Mouse (Mus musculus): Measurements from ENCODE around the gene Gltpd2. TPM values are rescaled to one million over a fixed set of nuclear protein-coding genes. Genes with fewer than 3 reads are reported as not detected.
A peak's percentile ranks its signal among the peaks of the same experiment; 100 is the strongest.

The Gltpd2 gene
- polyA plus RNA-seq, 1 experiment from 2014 or later: not detected

GRCm38 (mm10) chr11:70509753-70510564, 9.0 kb upstream of the Gltpd2 start:
- Histone ChIP-seq H3K4me3 (ENCODE audit: low read depth, low read length) (no peak overlapping the region), H3K36me3 (replicated peaks; ENCODE audit: control insufficient read depth, insufficient read depth, low read depth, low read length) (no peaks in the 10 kb centered on the region), H3K27ac (replicated peaks; ENCODE audit: low read depth, low read length) (no peak overlapping the region), H3K4me2 (ENCODE audit: low read depth, low read length) (peak overlapping the region; percentile 16; the same call in 1 of the 2 replicates), H3K9me3 (replicated peaks; ENCODE audit: control insufficient read depth, low read length) (no peaks in the 10 kb centered on the region), H3K27me3 (ENCODE audit: control insufficient read depth, insufficient read depth, low read length) (no peaks in the 10 kb centered on the region), H3K9ac (replicated peaks; ENCODE audit: low read length) (no peak overlapping the region), H3K4me1 (ENCODE audit: control insufficient read depth, insufficient read depth, low read length) (0 out of 2 replicates have a peak, but pooled peaks cover 2% of the 10 kb centered on the region)
- ATAC-seq (replicated peaks; ENCODE audit: insufficient number of reproducible peaks, low FRiP score, low TSS enrichment, low read depth) (0 out of 2 replicates have a peak, but pooled peaks have one; percentile 44), DNase-seq (ENCODE audit: low spot score) (peak; percentile 72)
- WGBS: 10% methylated on average over 19 of the region's 19 CpGs

- DNase-seq (ENCODE audit: low spot score): no peak
- 69% methylated on average over 2 of the region's 2 CpGs for whole genome bisulfite sequencing
Observed at GRCm38 (mm10) chr11:70511242-70511641, 7.8 kb upstream of the Gltpd2 start.

GRCm38 (mm10) chr11:70511825-70512224, 7.2 kb upstream of the Gltpd2 start:
- H3K4me3 ChIP-seq (ENCODE audit: low read depth, low read length): no peak overlapping the region
- ATAC-seq (replicated peaks; ENCODE audit: insufficient number of reproducible peaks, low FRiP score, low TSS enrichment, low read depth): no peak
- DNase-seq (ENCODE audit: low spot score): no peak
- 0 out of 2 replicates have a peak, but pooled peaks cover 2% of the 10 kb centered on the region for H3K4me1 ChIP-seq (ENCODE audit: control insufficient read depth, insufficient read depth, low read length)
- no peak overlapping the region for H3K27ac ChIP-seq (replicated peaks; ENCODE audit: low read depth, low read length)
- H3K27me3 ChIP-seq (ENCODE audit: control insufficient read depth, insufficient read depth, low read length): no peaks in the 10 kb centered on the region
- H3K9me3 ChIP-seq (replicated peaks; ENCODE audit: control insufficient read depth, low read length): no peaks in the 10 kb centered on the region
- WGBS: 89% methylated on average over 7 of the region's 7 CpGs
- H3K4me2 ChIP-seq (ENCODE audit: low read depth, low read length): no peak overlapping the region
- no peak overlapping the region for H3K9ac ChIP-seq (replicated peaks; ENCODE audit: low read length)
- H3K36me3 ChIP-seq (replicated peaks; ENCODE audit: control insufficient read depth, insufficient read depth, low read depth, low read length): no peaks in the 10 kb centered on the region

More at GRCm38 (mm10) chr11:70511242-70511641, 7.8 kb upstream of the Gltpd2 start:
- no peak overlapping the region for H3K27ac ChIP-seq (replicated peaks; ENCODE audit: low read depth, low read length)
- no peaks in the 10 kb centered on the region for H3K27me3 ChIP-seq (ENCODE audit: control insufficient read depth, insufficient read depth, low read length)
- 0 out of 2 replicates have a peak, but pooled peaks cover 2% of the 10 kb centered on the region for H3K4me1 ChIP-seq (ENCODE audit: control insufficient read depth, insufficient read depth, low read length)
- no peak for ATAC-seq (replicated peaks; ENCODE audit: insufficient number of reproducible peaks, low FRiP score, low TSS enrichment, low read depth)
- no peaks in the 10 kb centered on the region for H3K36me3 ChIP-seq (replicated peaks; ENCODE audit: control insufficient read depth, insufficient read depth, low read depth, low read length)
- H3K9ac ChIP-seq (replicated peaks; ENCODE audit: low read length): no peak overlapping the region
- H3K9me3 ChIP-seq (replicated peaks; ENCODE audit: control insufficient read depth, low read length): no peaks in the 10 kb centered on the region
- no peak overlapping the region for H3K4me3 ChIP-seq (ENCODE audit: low read depth, low read length)
- no peak overlapping the region for H3K4me2 ChIP-seq (ENCODE audit: low read depth, low read length)

GRCm38 (mm10) chr11:70512709-70513342, 6.2 kb upstream of the Gltpd2 start:
- Histone ChIP-seq H3K9ac (replicated peaks; ENCODE audit: low read length) (no peak overlapping the region), H3K4me1 (ENCODE audit: control insufficient read depth, insufficient read depth, low read length) (0 out of 2 replicates have a peak, but pooled peaks cover 2% of the 10 kb centered on the region), H3K27ac (replicated peaks; ENCODE audit: low read depth, low read length) (no peak overlapping the region), H3K4me3 (ENCODE audit: low read depth, low read length) (no peak overlapping the region), H3K4me2 (ENCODE audit: low read depth, low read length) (no peak overlapping the region), H3K27me3 (ENCODE audit: control insufficient read depth, insufficient read depth, low read length) (no peaks in the 10 kb centered on the region), H3K9me3 (replicated peaks; ENCODE audit: control insufficient read depth, low read length) (no peaks in the 10 kb centered on the region), H3K36me3 (replicated peaks; ENCODE audit: control insufficient read depth, insufficient read depth, low read depth, low read length) (no peaks in the 10 kb centered on the region)
- DNase-seq (ENCODE audit: low spot score) (no peak), ATAC-seq (replicated peaks; ENCODE audit: insufficient number of reproducible peaks, low FRiP score, low TSS enrichment, low read depth) (no peak)
- 76% methylated on average over 7 of the region's 7 CpGs for WGBS

- no peaks in the 10 kb centered on the region for H3K36me3 ChIP-seq (replicated peaks; ENCODE audit: control insufficient read depth, insufficient read depth, low read depth, low read length)
- H3K9ac ChIP-seq (replicated peaks; ENCODE audit: low read length): no peak overlapping the region
- 0 out of 2 replicates have a peak, but pooled peaks cover 2% of the 10 kb centered on the region for H3K4me1 ChIP-seq (ENCODE audit: control insufficient read depth, insufficient read depth, low read length)
- DNase-seq (ENCODE audit: low spot score) (no peak), ATAC-seq (replicated peaks; ENCODE audit: insufficient number of reproducible peaks, low FRiP score, low TSS enrichment, low read depth) (no peak)
- no peak overlapping the region for H3K4me2 ChIP-seq (ENCODE audit: low read depth, low read length)
- 57% methylated on average over 11 of the region's 11 CpGs for WGBS
- no peak overlapping the region for H3K27ac ChIP-seq (replicated peaks; ENCODE audit: low read depth, low read length)
- H3K27me3 ChIP-seq (ENCODE audit: control insufficient read depth, insufficient read depth, low read length): no peaks in the 10 kb centered on the region
- no peaks in the 10 kb centered on the region for H3K9me3 ChIP-seq (replicated peaks; ENCODE audit: control insufficient read depth, low read length)
- no peak overlapping the region for H3K4me3 ChIP-seq (ENCODE audit: low read depth, low read length)
Observed at GRCm38 (mm10) chr11:70513520-70513919, 5.5 kb upstream of the Gltpd2 start.

GRCm38 (mm10) chr11:70514288-70514687, 4.7 kb upstream of the Gltpd2 start, which contains the start of gene Vmo1:
Gene Vmo1 (minus strand): TSS chr11:70514616.
- Histone ChIP-seq H3K27me3 (ENCODE audit: control insufficient read depth, insufficient read depth, low read length) (no peaks in the 10 kb centered on the region), H3K27ac (replicated peaks; ENCODE audit: low read depth, low read length) (no peak within 1 kb of the TSS), H3K4me2 (ENCODE audit: low read depth, low read length) (no peak within 1 kb of the TSS), H3K4me1 (ENCODE audit: control insufficient read depth, insufficient read depth, low read length) (0 out of 2 replicates have a peak, but pooled peaks cover 2% of the 10 kb centered on the region), H3K4me3 (ENCODE audit: low read depth, low read length) (no peak within 1 kb of the TSS), H3K36me3 (replicated peaks; ENCODE audit: control insufficient read depth, insufficient read depth, low read depth, low read length) (no peaks in the 10 kb centered on the region), H3K9me3 (replicated peaks; ENCODE audit: control insufficient read depth, low read length) (no peaks in the 10 kb centered on the region), H3K9ac (replicated peaks; ENCODE audit: low read length) (no peak within 1 kb of the TSS)
- WGBS: 86% methylated on average over 7 of the region's 7 CpGs
- ATAC-seq (replicated peaks; ENCODE audit: insufficient number of reproducible peaks, low FRiP score, low TSS enrichment, low read depth) (no peak), DNase-seq (ENCODE audit: low spot score) (no peak)

GRCm38 (mm10) chr11:70516352-70516751, 2.6 kb upstream of the Gltpd2 start:
- Histone ChIP-seq H3K9me3 (replicated peaks; ENCODE audit: control insufficient read depth, low read length) (no peaks in the 10 kb centered on the region), H3K4me2 (ENCODE audit: low read depth, low read length) (no peak overlapping the region), H3K4me1 (ENCODE audit: control insufficient read depth, insufficient read depth, low read length) (no peaks in the 10 kb centered on the region), H3K4me3 (ENCODE audit: low read depth, low read length) (no peak overlapping the region), H3K27me3 (ENCODE audit: control insufficient read depth, insufficient read depth, low read length) (no peaks in the 10 kb centered on the region), H3K9ac (replicated peaks; ENCODE audit: low read length) (no peak overlapping the region), H3K27ac (replicated peaks; ENCODE audit: low read depth, low read length) (no peak overlapping the region), H3K36me3 (replicated peaks; ENCODE audit: control insufficient read depth, insufficient read depth, low read depth, low read length) (no peaks in the 10 kb centered on the region)
- no peak for ATAC-seq (replicated peaks; ENCODE audit: insufficient number of reproducible peaks, low FRiP score, low TSS enrichment, low read depth)
- WGBS: 30% methylated on average over 2 of the region's 2 CpGs
- DNase-seq (ENCODE audit: low spot score): peak; percentile 77

GRCm38 (mm10) chr11:70518436-70518835, 560 bp upstream of the Gltpd2 start:
- H3K36me3 ChIP-seq (replicated peaks; ENCODE audit: control insufficient read depth, insufficient read depth, low read depth, low read length): no peaks in the 10 kb centered on the region
- no peak overlapping the region for H3K4me2 ChIP-seq (ENCODE audit: low read depth, low read length)
- ATAC-seq (replicated peaks; ENCODE audit: insufficient number of reproducible peaks, low FRiP score, low TSS enrichment, low read depth) (no peak), DNase-seq (ENCODE audit: low spot score) (no peak)
- no peaks in the 10 kb centered on the region for H3K27me3 ChIP-seq (ENCODE audit: control insufficient read depth, insufficient read depth, low read length)
- no peak overlapping the region for H3K27ac ChIP-seq (replicated peaks; ENCODE audit: low read depth, low read length)
- no peaks in the 10 kb centered on the region for H3K9me3 ChIP-seq (replicated peaks; ENCODE audit: control insufficient read depth, low read length)
- H3K4me3 ChIP-seq (ENCODE audit: low read depth, low read length): no peak overlapping the region
- no peak overlapping the region for H3K9ac ChIP-seq (replicated peaks; ENCODE audit: low read length)
- H3K4me1 ChIP-seq (ENCODE audit: control insufficient read depth, insufficient read depth, low read length): no peaks in the 10 kb centered on the region
- WGBS: 58% methylated on average over 1 of the region's 1 CpGs
